Mouse (Mus musculus) heart, postnatal 0 days (tissue): Measurements from ENCODE around the gene Krt15.

ENCODE experiments used
- CTCF ChIP-seq: IDR thresholded peaks from 2 replicates; pipeline ENCODE4 v1.5.1; 2016; ENCODE audit warnings: antibody characterized with exemption, control low read depth, low read depth
- EP300 ChIP-seq: IDR thresholded peaks from 2 replicates; pipeline ENCODE4 v1.6.1; 2016; ENCODE audit warnings: antibody characterized with exemption, low read depth

- no peak for TF ChIP-seq EP300
- no peak for TF ChIP-seq CTCF
These were observed 2.0 kb upstream of the Krt15 start for GRCm38 (mm10) chr11:100137693-100138092.
